Mouse (Mus musculus) lung, postnatal 36 days (tissue): ENCODE measurements around the gene Crocc2.

Experiments
- DNase-seq: peaks from one replicate; pipeline ENCODE4 v3.0.0; 2022; ENCODE audit warnings: mixed read lengths

The Crocc2 gene

DNA sequence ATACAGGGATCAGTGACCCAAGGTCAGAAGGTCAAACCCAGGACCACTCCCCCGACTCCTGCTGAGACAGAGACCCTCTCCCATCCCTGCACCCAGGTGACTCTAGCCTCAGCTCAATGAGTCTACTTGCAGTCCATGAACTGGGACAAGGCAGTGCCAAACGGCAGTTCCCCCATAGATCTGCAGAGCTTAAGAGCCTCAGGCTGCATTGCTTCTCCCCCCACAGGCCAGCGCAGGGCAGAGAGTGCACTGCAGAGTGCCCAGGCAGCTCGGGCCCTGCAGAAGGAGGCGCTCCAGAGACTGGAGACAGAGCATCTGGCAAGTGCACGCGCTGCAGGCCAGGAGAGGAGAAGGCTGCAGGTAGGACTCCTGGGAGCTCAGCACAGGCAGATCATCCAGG lies 49.0 kb downstream of the Crocc2 start:
- no peak for DNase-seq

DNA sequence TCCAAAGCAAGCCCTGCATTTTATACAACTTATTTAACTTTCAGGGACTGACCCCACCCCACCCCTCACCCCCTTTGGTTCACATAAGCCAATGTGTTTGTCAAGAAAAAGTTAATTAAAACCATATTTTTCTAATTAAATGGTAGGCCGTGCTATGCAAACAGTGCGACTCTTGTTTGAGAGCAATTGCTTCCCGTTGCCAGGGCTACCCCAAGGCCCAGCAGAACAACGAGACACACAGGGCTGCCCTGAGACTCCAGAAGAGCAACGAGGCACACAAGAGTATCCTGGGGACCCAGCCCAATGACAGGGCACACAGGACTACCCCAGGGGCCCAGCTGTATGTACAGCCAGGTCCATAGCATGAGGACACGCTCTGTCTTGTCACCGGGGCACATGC lies 52.3 kb downstream of the Crocc2 start:
- DNase-seq = no peak

DNA sequence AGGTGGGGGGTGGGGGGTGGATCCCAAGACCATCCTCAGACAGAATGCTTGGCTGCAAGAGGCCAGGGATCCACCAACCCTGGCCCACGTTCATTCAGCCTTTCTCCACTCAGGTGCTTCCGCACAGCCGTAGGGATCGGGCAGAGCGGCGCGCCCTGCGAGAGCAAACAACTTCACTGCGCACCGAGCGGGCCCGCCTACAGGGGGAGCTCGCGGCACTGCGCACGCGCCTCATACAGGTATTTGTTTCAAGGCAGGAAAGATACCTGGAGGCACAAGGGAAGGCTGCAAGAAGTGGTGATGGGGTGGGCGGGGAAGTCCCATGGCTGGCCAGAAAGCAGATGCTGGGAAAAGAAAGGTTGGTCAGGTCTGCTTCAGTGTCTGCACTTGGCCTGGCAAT lies 55.4 kb downstream of the Crocc2 start:
- peak; percentile 82 for DNase-seq

DNA sequence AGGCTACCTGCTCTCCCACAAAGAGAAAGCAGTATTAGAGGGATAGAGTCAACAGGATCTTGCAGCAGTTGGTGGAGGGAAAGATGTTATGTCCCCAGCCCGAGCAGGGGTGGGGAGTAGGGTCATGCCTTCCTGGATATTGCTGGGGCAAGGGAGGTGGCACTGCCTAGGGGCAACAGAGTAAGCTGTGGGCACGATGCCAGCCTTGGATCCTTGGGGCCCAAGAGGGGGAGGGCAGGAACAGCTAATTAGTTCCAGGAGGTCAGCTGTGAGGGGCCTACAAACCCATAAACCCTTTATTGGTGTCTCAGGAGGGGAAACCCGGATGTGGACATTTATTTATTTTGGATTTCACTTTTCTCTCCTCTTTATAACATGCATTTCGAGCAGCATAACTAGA lies 56.7 kb downstream of the Crocc2 start:
- DNase-seq = no peak

DNA sequence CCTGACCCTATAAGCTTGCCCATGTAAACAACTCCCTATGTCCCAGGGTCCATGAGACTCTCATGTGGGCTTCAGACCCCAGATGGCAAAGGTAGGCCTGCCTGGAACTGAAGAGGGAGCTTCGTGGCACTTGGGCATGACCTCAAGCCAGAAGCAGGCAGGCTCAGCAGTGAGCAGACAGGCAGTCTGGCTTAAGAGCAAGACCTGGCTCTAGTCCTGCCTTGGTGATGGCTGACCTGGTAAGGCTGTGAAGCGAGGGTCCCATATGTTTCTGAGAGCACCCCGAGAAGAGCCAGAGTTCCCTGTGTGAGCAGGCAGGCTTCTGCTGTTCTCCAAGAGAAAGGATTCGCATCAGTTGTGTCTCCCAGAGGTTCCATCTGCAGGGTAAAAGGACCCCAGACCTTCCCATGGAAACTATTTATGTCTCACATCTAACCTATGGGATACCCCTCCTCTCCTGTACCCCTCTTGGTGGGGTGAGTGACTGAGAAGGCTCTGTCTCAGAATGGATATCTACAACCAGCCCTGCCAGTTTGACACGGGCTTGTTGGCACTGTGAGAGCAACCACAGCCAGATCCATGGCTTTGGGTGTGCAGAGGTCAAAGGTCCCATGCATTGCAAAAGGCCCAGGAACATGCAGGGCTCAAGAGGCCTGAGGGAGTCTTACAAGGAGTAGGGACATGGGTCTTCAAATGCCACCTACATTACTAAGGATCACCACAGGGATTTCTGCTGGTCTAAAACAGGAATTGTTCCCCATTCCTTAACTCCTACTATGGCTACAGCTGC lies 57.4 kb downstream of the Crocc2 start:
- peak; percentile 46 for DNase-seq

DNA sequence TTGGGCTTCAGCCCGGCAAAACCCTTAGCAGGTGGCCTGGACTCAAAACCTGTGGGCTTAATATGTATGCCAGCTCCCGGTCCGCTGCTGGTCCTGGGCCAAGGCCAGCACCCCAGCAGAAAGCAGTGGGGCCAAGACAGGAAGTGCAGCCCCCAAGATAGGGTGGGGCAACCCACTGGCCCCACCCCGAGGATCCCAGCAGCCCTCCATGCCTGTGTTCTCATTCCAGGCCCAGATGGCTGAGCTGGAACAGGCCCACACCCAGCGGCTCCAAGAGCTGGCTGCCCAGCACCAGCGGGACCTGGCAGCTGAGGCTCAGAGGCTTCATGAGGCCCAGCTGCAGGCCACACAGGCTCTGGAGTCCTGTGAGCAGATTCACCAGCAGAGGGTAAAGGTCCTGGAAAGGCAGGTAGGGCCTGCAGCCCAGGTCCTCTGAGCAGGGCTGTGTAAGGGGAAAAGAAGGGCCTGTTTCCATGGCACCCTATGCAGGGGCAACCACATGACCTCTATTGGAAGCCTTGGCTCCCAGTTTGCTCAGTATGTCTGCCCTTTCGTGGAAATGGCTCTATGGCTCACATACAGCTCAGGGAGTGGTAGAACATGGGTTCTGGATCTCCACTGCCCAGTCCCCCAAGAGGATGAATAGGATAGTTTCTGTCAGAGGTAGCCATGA lies 58.9 kb downstream of the Crocc2 start:
- DNase-seq = no peak

DNA sequence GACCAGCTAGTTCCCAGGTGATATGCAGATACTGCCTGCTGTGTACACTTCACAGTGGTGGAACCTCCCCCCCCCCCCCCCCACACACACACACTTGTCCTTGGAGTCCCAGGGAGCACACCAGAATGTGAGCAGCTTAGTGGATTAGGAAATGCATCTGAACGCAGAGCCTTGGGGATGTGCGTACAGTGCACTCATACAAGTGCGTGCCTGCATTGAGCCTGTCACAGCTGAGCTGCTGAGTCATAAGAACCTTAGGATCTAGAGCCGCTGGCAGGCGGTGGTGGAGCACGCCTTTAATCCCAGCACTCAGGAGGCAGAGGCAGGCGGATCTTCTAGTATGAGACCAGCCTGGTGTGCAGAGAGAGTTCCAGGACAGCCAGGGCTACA lies 59.4 kb downstream of the Crocc2 start:
- DNase-seq = no peak

DNA sequence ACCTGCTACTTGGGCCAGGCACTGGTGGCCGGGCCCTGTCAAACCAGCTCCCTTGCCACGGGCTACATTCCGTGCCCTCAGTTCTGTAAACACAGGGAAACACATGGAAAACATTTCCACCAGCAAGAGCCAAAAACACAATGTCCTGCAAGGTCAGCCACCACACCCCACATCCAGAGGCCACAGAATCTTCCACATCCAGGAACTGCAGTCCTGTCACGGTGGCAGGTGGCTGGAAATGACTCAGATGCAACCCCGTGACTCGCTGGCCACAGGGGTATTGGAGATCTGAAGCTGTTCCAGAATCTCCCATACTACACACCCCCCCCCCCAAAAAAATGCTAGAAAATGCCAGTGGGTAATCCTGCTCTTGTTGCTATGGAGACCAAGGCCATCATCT lies 60.7 kb downstream of the Crocc2 start:
- DNase-seq = peak; percentile 53

DNA sequence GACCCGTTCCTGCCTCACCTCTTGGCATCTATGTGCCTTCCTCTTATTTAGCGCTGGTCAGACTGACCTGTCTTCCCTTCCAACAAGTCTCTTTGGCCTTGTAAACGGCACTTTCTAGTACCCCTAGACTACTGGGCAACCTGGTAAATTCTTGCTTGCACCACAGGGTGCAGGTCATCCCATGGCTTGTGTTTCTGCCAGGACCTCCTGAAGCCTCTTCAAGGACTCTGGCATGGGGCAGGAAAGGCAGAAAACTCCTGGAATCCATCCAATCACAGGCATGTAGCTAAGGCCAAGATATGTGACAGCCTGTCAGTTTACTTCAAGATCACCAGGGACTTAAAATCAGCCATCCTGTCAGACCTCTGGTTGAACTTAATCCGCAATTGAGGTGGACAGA lies 61.1 kb downstream of the Crocc2 start:
- no peak for DNase-seq

DNA sequence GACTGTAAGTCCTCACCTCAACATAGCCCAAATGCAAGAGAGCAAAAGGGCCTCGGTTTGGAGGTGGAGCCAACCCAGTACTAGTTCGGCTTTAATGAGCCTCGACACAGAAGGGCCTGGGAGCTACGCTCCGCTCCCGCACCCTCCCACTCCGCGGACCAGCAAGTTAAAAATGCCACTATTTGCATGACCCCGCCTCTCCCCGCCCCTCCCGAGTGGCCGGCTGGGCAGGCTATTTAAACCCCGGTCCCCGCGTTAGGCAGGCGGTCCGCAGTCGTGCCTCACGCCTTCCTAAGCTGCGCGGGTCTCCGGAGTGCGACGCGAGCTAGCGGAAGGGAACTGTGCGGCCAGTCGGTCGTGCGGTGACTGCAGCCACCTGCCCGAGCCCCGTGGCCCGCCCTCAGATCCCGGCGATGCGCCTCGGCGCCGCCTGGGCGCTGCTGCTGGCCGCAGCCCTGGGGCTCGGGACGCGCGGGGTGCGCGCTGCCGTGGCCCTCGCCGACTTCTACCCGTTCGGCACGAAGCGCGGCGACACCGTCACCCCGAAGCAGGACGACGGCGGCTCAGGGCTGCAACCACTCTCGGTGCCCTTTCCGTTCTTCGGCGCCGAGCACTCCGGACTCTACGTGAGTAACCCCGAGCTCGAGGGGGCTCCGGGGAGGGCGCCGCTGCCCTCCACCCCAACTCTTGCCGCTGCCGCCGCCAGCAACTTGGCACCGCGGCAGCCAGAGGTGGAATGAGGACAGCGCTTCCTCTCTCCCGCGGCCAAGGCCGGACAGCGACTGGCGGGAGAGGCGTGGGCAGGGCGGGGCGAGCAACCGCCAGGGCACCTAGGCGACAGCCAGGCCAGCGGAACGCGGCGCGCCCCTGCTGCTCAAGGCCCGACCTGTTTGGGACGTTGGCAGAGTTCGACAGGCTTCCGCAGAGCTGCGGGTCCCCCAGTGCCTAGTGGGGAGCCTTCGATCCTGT lies 67.3 kb downstream of the Crocc2 start, which contains the start of gene Sned1:
Sned1 (plus strand) TSS at position 266 of the 969 bp plus-strand sequence.
- peak; percentile 97 for DNase-seq

DNA sequence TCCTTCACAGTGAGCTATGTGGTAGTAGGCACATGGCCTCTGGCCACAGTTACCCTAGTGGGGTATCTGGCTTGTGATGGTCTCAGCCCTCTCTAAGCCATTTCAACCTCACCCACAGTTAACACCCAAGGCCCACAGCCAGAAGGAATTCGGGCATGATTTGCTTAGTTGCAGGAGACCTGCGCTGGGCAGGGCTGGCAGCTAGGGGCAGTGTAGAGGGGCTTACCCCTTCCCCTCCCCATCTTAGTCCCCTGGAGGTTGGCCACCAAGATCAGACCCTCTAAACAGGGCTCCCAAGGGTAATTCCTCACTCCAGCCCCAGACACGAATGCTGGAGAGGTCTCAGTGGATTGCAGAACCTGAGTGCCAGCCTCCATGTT lies 68.0 kb downstream of the Crocc2 start:
- no peak for DNase-seq

DNA sequence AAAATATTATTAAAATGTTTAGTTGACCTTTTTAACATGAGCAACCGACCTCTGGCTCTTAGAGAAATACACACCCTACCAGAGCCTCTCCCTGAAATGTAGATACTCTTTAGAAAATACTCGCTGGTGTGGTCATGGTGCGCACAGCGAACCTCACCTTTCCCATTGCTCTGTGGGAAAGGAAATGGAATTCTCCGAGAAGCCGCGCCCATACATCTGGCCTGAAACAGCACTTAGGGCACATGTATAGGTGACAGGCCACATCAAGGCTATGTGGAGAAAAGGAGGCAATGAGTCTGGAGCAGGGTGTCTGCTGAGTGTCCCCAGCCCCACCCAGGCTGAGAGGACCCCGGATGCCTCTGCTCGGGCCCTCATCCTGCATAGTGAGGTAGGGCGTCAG lies 69.2 kb downstream of the Crocc2 start:
- no peak for DNase-seq

DNA sequence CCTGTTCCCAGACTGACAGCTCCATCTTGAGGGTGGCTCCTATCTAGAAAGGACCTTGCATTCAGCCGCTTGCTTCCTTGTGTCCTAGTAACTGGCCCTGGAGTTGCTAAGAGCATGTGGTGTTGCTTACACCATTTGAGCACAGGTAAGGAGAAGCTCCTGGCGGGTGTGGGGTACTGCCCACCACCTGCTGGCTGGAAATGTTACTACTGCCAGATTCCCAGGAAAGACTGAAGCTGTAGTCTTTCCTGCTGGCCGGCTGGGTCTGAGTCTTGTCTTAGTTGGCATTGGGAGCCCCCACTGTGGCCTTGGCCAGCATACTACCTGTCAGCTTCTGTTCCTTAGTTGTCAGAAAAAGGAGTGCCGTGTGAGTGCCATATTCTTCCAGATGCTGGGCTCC lies 69.7 kb downstream of the Crocc2 start:
- peak; percentile 50 for DNase-seq

DNA sequence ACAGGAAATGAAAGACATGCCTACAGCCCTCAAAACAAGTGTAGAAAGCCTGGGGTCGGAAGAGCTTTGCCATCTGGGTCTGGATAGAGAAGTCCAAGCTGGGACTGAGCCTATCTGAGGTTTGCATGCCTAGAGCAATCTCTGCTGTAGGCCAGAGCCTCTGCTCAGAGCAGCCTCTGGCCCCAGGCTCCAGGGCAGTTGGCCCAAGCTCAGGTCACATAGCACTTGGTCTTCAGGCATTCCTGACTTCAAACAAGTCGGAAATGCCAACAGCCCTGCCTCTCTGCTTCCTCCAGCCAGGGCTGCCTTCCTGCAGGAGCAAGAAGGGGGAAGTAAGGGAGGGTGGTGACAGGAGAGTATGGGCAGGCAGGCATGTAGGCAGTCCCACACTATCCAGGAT lies 77.4 kb downstream of the Crocc2 start:
- DNase-seq = peak; percentile 64

DNA sequence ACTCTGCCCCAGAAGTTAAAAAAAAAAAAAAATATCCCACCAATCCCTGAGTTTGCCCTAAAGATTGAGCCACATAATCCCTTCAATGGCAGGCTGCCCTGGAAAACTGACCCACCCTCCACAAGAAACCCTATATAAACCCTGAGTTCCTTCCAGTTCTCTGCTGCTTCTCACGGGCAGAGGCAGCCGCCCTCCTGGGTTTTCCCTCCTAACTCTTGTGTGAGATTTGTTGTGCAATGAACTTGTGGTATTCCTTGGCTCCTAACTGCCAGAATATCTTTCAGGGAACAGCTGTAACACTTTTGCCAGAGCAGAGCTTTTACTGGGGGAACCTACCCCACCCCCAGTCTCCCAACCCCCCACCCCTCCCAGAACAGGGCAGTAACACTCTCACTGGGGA lies 84.1 kb downstream of the Crocc2 start:
- DNase-seq = peak; percentile 23

DNA sequence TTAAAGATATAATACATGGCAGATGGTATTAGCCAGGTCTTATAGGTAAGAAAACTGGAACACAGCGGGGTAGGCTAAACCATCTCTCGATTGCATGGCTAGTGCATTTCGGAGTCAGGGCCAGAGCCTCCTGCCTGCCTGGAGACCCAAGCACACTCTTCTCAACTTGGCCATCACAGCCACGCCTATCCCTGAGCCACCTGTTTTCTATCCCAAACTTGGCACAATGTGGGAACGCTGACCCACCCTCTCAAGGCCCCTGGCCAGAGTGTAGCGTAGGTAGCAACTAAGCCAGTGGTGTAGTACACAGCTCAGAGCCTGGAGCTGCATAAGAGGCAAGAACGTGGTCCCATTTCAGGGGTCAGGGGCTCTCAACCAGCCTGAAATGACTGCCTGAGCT lies 87.2 kb downstream of the Crocc2 start:
- DNase-seq = no peak

DNA sequence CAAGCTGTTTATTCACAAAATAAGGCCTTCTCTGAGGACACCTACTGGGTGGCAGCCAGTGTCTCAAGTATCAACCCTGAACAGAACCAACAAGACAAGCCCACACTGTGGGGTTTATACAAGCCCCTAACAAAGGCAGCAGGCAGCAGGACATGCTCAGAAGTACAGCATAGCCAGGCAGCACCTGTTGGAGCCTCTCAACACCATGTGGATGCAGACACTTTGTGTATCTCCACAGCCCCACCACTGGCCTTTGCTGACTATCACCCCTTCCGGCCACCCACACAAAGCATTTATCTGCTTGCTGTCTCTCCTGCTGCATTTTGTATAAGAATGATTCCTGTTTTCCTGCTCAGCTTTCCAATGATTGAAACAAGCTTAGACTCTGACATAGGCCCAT lies 89.0 kb downstream of the Crocc2 start:
- DNase-seq = no peak

DNA sequence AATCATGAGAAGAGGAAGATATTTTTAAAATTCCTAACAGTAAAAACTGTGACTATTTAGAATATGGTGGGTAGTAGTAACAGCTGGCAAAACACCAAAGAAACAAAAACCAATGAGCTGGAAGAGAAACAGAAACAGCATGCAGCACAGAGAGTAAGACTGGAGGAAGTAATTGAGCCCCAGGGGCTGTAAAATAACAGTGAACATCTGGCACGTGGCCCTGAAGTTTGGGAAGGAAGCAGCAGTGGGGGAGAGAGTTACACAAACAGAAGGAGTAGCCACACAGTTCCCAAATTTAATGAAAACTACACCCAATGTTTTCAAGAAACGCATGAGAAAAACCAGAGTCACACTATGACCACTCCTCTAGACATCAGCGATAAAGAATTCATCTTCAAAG lies 98.7 kb downstream of the Crocc2 start:
- no peak for DNase-seq

DNA sequence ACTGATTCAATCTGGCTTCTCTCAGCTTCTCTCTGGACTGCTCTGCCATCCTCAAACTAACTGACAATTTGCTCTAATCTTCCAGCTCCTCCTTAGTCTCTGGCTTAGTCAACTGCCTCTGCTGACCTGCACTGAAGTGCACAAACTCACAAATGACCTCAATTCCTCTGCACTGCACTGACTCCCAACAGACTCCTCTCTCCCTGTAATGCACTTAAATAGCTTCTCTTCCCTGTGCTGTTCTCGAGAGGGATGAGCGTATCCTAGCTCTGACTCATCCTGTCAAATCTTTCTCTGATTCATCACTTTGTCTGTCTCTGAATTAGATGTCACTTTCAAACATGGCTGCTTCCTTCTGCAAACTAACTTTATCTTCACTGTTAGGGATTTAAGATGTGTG lies 99.7 kb downstream of the Crocc2 start:
- no peak for DNase-seq

DNA sequence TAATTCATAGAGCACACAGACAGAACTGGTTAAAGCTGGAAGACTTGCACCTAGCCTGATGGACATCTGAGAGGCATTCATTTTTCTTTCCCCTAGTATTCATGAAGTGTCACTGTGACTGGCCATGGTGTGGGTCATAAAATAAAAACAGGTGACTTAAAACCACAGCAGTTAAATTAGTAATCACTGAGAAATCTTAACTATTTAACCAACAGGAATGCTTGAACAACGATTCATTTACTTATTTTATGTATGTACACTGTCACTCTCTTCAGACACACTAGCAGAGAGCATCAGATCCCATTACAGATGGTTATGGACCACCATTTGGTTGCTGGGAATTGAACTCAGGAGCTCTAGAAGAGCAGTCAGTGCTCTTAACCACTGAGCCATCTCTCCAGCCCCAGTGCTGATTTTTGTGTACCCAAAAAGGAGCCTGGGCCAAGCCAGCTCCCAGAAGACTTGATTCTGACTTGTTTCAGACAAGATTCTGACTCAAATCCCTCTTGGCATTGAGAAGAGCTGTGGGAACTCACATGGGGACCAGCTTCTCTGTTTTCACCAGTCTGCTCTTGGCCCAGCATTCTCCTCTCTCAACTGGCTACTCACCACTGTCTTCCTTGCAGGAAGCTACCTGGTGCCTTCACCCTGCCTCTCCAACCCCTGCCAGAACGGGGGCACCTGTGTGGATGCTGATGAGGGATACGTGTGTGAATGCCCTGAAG lies 102.2 kb downstream of the Crocc2 start:
- DNase-seq = no peak

DNA sequence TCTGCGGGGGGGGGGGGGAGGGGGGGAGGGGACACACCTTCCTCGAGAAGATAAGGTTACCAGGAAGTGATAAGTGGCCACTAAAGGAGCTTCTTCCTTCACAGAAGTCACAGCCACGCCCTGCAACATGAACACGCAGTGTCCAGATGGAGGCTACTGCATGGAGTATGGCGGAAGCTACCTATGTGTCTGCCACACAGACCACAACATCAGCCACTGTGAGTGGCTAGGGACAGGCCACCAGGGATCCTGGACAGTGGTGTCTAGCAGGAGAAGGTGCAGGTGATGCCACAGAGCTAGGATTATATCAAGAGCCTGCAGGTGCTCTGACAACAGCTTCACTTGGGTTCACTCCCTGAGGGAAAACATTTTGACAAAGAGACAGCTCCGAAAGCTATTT lies 103.2 kb downstream of the Crocc2 start:
- no peak for DNase-seq

DNA sequence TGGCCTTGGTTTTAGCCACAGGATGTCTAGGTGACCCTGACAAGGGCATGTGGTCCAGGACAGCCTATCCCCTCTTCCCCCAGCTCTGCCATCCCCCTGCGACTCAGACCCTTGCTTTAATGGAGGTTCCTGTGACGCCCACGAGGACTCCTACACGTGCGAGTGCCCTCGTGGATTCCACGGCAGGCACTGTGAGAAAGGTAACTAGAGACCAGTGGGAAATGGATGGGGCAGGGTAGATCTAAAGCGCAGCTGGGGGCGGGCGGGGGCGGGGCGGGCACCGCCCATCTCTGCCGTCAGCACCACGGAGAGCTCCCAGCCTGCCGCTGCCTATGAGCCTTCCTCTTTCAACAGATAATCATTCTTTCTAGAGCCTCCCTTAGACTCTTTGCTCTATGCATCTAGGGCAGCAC lies 103.9 kb downstream of the Crocc2 start:
- DNase-seq = peak; percentile 19

DNA sequence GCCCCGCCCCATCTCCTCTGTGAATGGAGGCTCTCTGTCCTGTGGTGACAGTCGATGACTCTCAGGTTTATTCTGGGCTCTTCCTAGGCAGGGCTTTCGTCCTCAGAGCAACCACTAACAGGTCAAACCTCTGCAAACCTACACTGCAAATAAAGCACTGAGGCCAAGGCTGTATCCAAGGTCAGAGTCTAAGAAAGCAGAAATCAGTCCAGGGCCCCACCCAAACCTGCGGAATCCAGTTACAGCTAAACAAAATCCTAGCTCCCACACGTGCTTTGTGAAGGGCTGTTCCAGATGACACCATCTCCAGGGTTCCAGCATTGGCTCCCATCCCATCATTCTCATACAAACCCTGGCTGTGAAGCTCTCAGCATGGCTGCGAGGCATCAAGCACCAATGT lies 107.0 kb downstream of the Crocc2 start:
- DNase-seq = no peak
